Mouse (Mus musculus): Measurements from ENCODE around the gene Cry2. TPM values are rescaled to one million over a fixed set of nuclear protein-coding genes. Genes with fewer than 3 reads are reported as not detected.

The Cry2 gene
- total RNA-seq, 2 experiments from 2014 or later = 0.19 to 1.5 TPM

Other genes with a start within 250 kb of the Cry2 start
- gene Pex16, start 59.4 kb downstream of the Cry2 start, total RNA-seq (2015; ENCODE audit: low replicate concordance) = 0.38 and 2.3 TPM in 2 replicates
- 3.7 and 6.6 TPM in 2 replicates for gene Pex16, start 59.4 kb downstream of the Cry2 start, total RNA-seq (2017; ENCODE audit: low replicate concordance)
- gene Large2, start 59.2 kb downstream of the Cry2 start, total RNA-seq (2015; ENCODE audit: low replicate concordance) = 4.2 TPM in 1 of 2 replicates, not detected in the other
- not detected in 2 replicates for gene Large2, start 59.2 kb downstream of the Cry2 start, total RNA-seq (2017; ENCODE audit: low replicate concordance)
- not detected in 2 replicates for gene 1700029I15Rik, start 51.5 kb downstream of the Cry2 start, total RNA-seq (2015; ENCODE audit: low replicate concordance)
- gene 1700029I15Rik, start 51.5 kb downstream of the Cry2 start, total RNA-seq (2017; ENCODE audit: low replicate concordance) = 0.70 and 4.0 TPM in 2 replicates
- gene Mapk8ip1, start 32.8 kb downstream of the Cry2 start, total RNA-seq (2015; ENCODE audit: low replicate concordance) = not detected in 2 replicates
- not detected in 2 replicates for gene Mapk8ip1, start 32.8 kb downstream of the Cry2 start, total RNA-seq (2017; ENCODE audit: low replicate concordance)
- gene Slc35c1, start 26.5 kb upstream of the Cry2 start, total RNA-seq (2015; ENCODE audit: low replicate concordance) = 16.5 and 18.3 TPM in 2 replicates
- 3.1 and 7.1 TPM in 2 replicates for gene Slc35c1, start 26.5 kb upstream of the Cry2 start, total RNA-seq (2017; ENCODE audit: low replicate concordance)
- gene Chst1, start 165.7 kb upstream of the Cry2 start, total RNA-seq (2015; ENCODE audit: low replicate concordance) = 0.63 TPM in 1 of 2 replicates, not detected in the other
- gene Chst1, start 165.7 kb upstream of the Cry2 start, total RNA-seq (2017; ENCODE audit: low replicate concordance) = 0.17 TPM in 1 of 2 replicates, not detected in the other